Mouse (Mus musculus) heart, embryonic 16.5 days (tissue): ENCODE measurements around the gene Terf2ip. TPM values are rescaled to one million over a fixed set of nuclear protein-coding genes. Genes with fewer than 3 reads are reported as not detected.

Experiments
- ATAC-seq: fragments of 200-750 bp; cut with Nextera tagmentation; replicated peaks from 2 replicates; pipeline ENCODE4 v1.8.0; 2017; ENCODE audit warnings: moderate number of reproducible peaks; ENCODE audit not compliant: insufficient read depth, low FRiP score; ENCODE audit errors: extremely low read depth
- H3K27ac ChIP-seq: fragments of 300-500 bp; sonication (generic); 2 replicates; pipeline ENCODE4 v1.5.1; 2014; ENCODE audit warnings: mild to moderate bottlenecking, low read length, control low read depth, moderate library complexity
- H3K27me3 ChIP-seq: fragments of 300-500 bp; sonication (generic); 2 replicates; pipeline ENCODE4 v1.6.1; 2014; ENCODE audit warnings: low read length, mixed read lengths; ENCODE audit not compliant: control insufficient read depth, insufficient read depth
- H3K36me3 ChIP-seq: fragments of 300-500 bp; sonication (generic); 2 replicates; pipeline ENCODE4 v1.6.1; 2014; ENCODE audit not compliant: control insufficient read depth, insufficient read depth
- H3K4me1 ChIP-seq: fragments of 300-500 bp; sonication (generic); 2 replicates; pipeline ENCODE4 v1.6.1; 2014; ENCODE audit warnings: low read length, mixed read lengths; ENCODE audit not compliant: control insufficient read depth, insufficient read depth
- H3K4me2 ChIP-seq: fragments of 300-500 bp; sonication (generic); 2 replicates; pipeline ENCODE4 v1.6.1; 2014; ENCODE audit warnings: low read depth, mild to moderate bottlenecking, control low read depth, low read length
- H3K4me3 ChIP-seq: fragments of 300-500 bp; sonication (generic); 2 replicates; pipeline ENCODE4 v1.5.1; 2014; ENCODE audit warnings: mild to moderate bottlenecking, control low read depth, low read length
- H3K9ac ChIP-seq: fragments of 300-500 bp; sonication (generic); 2 replicates; pipeline ENCODE4 v1.6.1; 2014; ENCODE audit warnings: low read length, control low read depth
- H3K9me3 ChIP-seq: fragments of 300-500 bp; sonication (generic); replicated peaks from 2 replicates; pipeline ENCODE4 v1.6.1; 2016; ENCODE audit warnings: low read length; ENCODE audit not compliant: control insufficient read depth
- WGBS: fragments of 180-500 bp; shearing (Covaris S2); extraction: QIAGEN DNeasy Blood & Tissue Kit; methylation state at CpG from one replicate; pipeline ENCODE4 v1.1.7; 2014; 5-methylcytosine and 5-hydroxymethylcytosine counted together
- polyA plus RNA-seq: library from polyadenylated mRNA; unstranded; fragments of >200 nt; fragmentation: Nextera tagmentation; extraction: Ambion mirVana; gene quantifications from 2 replicates; pipeline ENCODE4 v1.2.1, GENCODE M21; 2015

The Terf2ip gene
- polyA plus RNA-seq, 1 experiment from 2014 or later: 19.2 TPM

DNA sequence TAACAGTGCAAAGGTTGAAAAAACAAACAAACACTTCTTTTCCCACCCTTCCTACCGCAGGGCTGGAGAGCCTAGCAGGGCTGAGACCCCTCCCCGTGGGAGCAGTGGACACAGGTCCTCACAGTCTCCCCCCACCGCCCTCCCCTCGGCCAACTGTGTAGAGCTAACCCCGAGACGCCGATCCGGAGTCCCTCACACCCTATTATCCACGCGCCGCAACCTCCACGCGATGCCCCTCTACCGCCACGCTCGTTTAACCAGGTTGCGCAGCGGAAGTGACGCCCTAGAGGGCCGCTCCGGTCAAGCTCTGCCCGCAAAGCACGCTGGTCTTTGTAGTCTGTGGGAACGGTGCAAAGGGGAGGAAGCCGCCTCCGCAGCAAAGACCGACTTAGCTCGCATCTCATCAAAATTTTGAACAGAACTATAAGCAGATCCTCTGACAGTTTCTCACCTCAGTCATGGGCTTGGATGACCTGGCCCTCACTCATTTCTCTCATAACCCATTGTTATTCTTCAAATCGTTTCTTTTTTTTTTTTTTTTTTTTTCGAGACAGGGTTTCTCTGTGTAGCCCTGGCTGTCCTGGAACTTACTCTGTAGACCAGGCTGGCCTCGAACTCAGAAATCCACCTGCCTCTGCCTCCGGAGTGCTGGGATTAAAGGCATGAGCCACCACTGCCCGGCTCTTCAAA is 19.0 kb upstream of the Terf2ip start, which contains the start of gene Adat1:
Adat1 (minus strand) TSS at position 290 of the 690 bp plus-strand sequence.
- Histone ChIP-seq H3K36me3 (peaks cover 35% of the 10 kb centered on the region), H3K4me2 (peak within 1 kb of the TSS; percentile 78), H3K9me3 (no peaks in the 10 kb centered on the region), H3K9ac (peak within 1 kb of the TSS; percentile 89), H3K27me3 (no peaks in the 10 kb centered on the region), H3K4me3 (peak within 1 kb of the TSS; percentile 80), H3K27ac (no peak within 1 kb of the TSS), H3K4me1 (peaks cover 6% of the 10 kb centered on the region)
- peak; percentile 91 for ATAC-seq
- 3% methylated on average over 32 of the region's 33 CpGs for WGBS

DNA sequence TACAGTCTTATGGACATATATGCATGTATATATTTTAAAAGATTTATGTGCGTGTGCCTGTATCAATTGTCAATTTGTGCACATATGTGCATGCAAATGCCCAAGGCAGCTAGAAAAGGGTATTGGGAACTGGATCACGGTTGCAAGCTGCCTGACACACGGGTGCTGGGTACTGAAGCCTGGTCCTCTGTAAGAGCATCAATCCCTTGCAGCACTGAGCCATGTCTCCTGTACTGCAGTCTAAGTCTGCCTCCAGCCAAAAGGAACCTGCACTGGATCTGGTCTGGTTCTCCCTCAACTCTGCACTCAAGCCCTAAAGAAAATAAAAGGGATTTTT is 18.5 kb upstream of the Terf2ip start:
- Histone ChIP-seq H3K9me3 (no peaks in the 10 kb centered on the region), H3K36me3 (peaks cover 39% of the 10 kb centered on the region), H3K4me3 (peak overlapping the region; percentile 80; the same call in 1 of the 2 replicates), H3K4me1 (peaks cover 6% of the 10 kb centered on the region), H3K27ac (no peak overlapping the region), H3K27me3 (no peaks in the 10 kb centered on the region), H3K4me2 (peak overlapping the region; percentile 78; the same call in 1 of the 2 replicates), H3K9ac (no peak overlapping the region)
- WGBS: 60% methylated on average over 3 of the region's 3 CpGs
- ATAC-seq: no peak

DNA sequence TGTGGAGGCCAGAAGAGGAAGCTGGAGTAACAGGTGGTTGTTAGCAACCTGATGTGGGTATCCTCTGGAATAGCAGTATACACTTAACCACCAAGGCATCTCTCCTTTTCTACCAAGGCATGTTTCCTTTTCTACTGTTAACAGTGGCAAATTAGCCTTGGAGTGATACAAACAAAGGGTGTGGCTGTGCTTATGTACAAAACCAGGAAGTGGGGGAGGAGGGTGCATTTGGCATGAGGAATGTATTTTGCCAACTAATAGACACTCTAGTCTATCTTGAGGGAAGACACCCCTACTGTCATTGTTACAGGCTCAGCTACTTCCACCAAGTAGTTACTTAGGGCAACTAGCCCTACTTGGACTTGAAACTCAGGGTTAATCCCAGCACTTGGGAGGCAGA is 6.4 kb upstream of the Terf2ip start:
- H3K27ac ChIP-seq: no peak overlapping the region
- ATAC-seq: no peak
- H3K36me3 ChIP-seq: peaks cover 52% of the 10 kb centered on the region
- no peaks in the 10 kb centered on the region; the same call in 1 of the 2 replicates for H3K4me1 ChIP-seq
- no peak overlapping the region for H3K4me2 ChIP-seq
- H3K4me3 ChIP-seq: no peak overlapping the region
- no peaks in the 10 kb centered on the region for H3K9me3 ChIP-seq
- no peak overlapping the region for H3K9ac ChIP-seq
- H3K27me3 ChIP-seq: no peaks in the 10 kb centered on the region

DNA sequence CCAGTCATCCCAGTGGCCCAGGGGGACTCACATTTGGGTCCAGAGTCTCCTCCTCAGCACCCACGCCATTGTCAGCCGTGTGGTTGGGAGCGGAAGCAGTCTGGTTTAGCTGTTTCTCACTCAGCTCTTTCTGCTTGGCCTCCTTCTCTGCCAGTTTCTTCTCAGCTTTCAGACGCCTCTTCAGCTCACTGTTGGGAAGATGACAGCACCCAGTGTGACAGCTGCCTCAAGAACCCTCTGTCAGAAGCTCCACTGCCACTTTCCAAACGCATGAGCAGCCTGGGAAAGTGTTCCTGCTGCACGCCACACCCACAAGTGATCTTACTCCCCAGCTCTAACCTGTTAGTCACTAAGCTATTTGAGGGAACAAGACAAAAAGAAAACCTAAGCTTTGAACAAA is 5.6 kb upstream of the Terf2ip start:
- Histone ChIP-seq H3K4me2 (no peak overlapping the region), H3K4me3 (no peak overlapping the region), H3K27me3 (no peaks in the 10 kb centered on the region), H3K9ac (no peak overlapping the region), H3K36me3 (peaks cover 44% of the 10 kb centered on the region), H3K27ac (no peak overlapping the region), H3K9me3 (no peaks in the 10 kb centered on the region), H3K4me1 (peaks cover 7% of the 10 kb centered on the region)
- no peak for ATAC-seq
- WGBS: 91% methylated on average over 6 of the region's 6 CpGs

DNA sequence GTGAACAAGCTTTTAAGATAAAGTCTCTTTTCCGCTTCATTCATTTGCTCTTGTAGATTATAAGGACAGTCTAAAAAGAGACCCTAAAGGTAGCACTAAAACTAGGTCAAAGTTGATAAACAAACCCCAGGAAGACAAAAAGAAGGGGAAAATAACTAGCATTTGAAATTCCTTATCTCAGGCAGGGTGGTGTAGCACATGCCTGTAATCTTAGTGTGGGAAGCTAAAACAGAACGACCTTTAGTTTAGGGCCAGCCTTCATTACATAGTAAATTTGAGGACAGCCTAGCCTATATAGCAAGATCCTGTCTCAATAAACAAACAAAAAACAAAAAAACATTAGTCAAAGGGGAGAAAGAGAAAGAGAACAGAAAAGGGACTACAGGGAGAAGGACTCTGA is 3.5 kb upstream of the Terf2ip start:
- no peaks in the 10 kb centered on the region for H3K9me3 ChIP-seq
- H3K4me2 ChIP-seq: no peak overlapping the region
- H3K27ac ChIP-seq: no peak overlapping the region
- peaks cover 23% of the 10 kb centered on the region for H3K36me3 ChIP-seq
- H3K4me1 ChIP-seq: peaks cover 12% of the 10 kb centered on the region
- H3K9ac ChIP-seq: no peak overlapping the region
- no peak for ATAC-seq
- H3K27me3 ChIP-seq: no peaks in the 10 kb centered on the region
- H3K4me3 ChIP-seq: no peak overlapping the region
- 90% methylated on average over 2 of the region's 2 CpGs for WGBS

DNA sequence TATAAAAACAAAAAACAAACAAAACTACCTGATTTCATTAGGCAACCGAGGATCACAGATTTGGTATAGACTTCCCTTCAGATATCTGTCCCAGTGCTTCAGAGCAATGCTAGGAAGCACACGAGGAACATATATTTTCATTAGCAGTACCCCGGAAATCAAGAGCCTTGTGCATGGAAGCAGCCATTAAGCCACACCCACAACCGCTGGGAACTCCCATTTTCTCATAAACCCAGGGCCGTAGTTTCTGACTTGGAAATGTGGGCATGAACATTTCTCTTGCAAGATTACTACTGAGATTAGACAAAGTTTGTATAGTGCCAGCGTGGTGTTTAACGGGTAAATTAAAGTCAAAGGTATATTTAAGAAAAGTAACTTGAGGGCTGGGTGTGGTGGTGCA is 1.6 kb upstream of the Terf2ip start:
- WGBS: 88% methylated on average over 7 of the region's 7 CpGs
- no peak for ATAC-seq
- Histone ChIP-seq H3K9ac (no peak overlapping the region), H3K4me1 (peaks cover 18% of the 10 kb centered on the region), H3K4me3 (no peak overlapping the region), H3K4me2 (no peak overlapping the region), H3K36me3 (peaks cover 7% of the 10 kb centered on the region), H3K9me3 (no peaks in the 10 kb centered on the region), H3K27me3 (no peaks in the 10 kb centered on the region), H3K27ac (no peak overlapping the region)

DNA sequence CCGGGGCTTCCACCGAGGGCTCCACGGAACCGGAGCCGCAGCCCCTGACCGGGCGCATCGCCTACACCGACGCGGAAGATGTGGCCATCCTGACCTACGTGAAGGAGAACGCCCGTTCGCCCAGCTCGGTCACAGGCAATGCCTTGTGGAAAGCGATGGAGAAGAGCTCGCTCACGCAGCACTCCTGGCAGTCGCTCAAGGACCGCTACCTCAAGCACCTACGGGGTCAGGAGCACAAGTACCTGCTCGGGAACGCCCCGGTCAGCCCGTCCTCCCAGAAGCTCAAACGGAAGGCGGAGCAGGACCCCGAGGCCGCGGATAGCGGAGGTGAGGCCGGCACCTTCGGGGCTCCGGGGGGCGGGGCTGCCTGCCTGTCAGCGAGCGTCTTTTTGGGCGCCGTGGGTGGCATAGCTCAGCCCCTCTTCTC is 631 bp downstream of the Terf2ip start:
- Histone ChIP-seq H3K9me3 (no peaks in the 10 kb centered on the region), H3K9ac (peak overlapping the region; percentile 91), H3K27me3 (no peaks in the 10 kb centered on the region), H3K36me3 (peaks cover under 1% of the 10 kb centered on the region; the same call in 1 of the 2 replicates), H3K4me2 (peak overlapping the region; percentile 94), H3K4me3 (peak overlapping the region; percentile 98), H3K4me1 (peaks cover 18% of the 10 kb centered on the region), H3K27ac (peak overlapping the region; percentile 79)
- ATAC-seq: peak; percentile 47
- under 1% methylated on average over 40 of the region's 40 CpGs for WGBS

DNA sequence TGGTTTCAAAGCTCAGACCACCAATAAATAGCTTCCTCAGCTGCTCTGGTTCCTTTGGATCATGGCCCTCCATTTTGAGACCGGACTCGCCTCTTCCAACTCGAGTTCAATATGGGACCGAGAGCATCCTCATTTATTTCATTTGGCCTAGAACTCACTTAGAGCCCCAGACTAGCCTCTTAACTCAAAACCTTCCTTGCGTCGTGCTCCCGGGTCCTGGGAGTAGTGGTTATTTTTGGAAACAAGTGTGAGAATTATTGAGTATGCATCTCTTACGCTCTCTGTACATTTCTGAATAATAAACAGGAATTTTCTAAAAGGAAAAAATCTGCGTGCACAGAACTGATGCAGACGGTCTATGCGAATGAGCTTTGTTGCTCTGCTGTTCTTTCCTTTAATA is 3.7 kb downstream of the Terf2ip start, which contains the start of gene Gm6793:
Gm6793 (minus strand) TSS at position 101 of the 400 bp plus-strand sequence.
- no peak for ATAC-seq
- 85% methylated on average over 11 of the region's 11 CpGs for WGBS

DNA sequence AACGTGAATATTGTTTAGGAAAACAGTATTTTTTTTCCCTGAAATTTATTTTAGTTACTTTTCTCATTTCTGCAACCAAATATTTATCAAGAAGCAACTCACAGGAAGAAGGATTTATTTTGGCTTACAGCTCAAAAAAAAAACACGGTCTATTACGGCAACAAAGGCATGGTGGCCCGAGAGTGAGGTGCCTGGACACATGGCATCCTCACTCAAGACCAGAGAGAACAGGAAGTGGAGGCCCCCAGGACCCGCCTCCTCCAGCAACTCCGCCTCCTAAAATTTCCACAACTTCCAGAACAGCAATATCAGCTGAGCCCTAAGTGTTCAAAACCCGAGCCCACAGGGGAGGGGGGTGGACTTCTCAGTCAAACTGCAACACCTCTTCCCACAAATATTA is 18.3 kb downstream of the Terf2ip start:
- H3K4me2 ChIP-seq: no peak overlapping the region
- no peak overlapping the region for H3K27ac ChIP-seq
- H3K4me1 ChIP-seq: no peaks in the 10 kb centered on the region
- WGBS: 71% methylated on average over 7 of the region's 7 CpGs
- no peaks in the 10 kb centered on the region for H3K36me3 ChIP-seq
- ATAC-seq: no peak
- H3K9me3 ChIP-seq: no peaks in the 10 kb centered on the region
- no peak overlapping the region for H3K9ac ChIP-seq
- H3K4me3 ChIP-seq: no peak overlapping the region
- no peaks in the 10 kb centered on the region for H3K27me3 ChIP-seq

More for the DNA sequence above, 3.7 kb downstream of the Terf2ip start, which contains the start of gene Gm6793:
- peaks cover 22% of the 10 kb centered on the region for H3K36me3 ChIP-seq
- no peaks in the 10 kb centered on the region for H3K27me3 ChIP-seq
- no peak within 1 kb of the TSS for H3K9ac ChIP-seq
- H3K4me3 ChIP-seq: no peak within 1 kb of the TSS
- H3K9me3 ChIP-seq: no peaks in the 10 kb centered on the region
- no peak within 1 kb of the TSS for H3K4me2 ChIP-seq
- H3K4me1 ChIP-seq: peaks cover 17% of the 10 kb centered on the region
- H3K27ac ChIP-seq: no peak within 1 kb of the TSS
